8 mouse cellular contexts compared by ENCODE assay signal in the genomic region with DNA sequence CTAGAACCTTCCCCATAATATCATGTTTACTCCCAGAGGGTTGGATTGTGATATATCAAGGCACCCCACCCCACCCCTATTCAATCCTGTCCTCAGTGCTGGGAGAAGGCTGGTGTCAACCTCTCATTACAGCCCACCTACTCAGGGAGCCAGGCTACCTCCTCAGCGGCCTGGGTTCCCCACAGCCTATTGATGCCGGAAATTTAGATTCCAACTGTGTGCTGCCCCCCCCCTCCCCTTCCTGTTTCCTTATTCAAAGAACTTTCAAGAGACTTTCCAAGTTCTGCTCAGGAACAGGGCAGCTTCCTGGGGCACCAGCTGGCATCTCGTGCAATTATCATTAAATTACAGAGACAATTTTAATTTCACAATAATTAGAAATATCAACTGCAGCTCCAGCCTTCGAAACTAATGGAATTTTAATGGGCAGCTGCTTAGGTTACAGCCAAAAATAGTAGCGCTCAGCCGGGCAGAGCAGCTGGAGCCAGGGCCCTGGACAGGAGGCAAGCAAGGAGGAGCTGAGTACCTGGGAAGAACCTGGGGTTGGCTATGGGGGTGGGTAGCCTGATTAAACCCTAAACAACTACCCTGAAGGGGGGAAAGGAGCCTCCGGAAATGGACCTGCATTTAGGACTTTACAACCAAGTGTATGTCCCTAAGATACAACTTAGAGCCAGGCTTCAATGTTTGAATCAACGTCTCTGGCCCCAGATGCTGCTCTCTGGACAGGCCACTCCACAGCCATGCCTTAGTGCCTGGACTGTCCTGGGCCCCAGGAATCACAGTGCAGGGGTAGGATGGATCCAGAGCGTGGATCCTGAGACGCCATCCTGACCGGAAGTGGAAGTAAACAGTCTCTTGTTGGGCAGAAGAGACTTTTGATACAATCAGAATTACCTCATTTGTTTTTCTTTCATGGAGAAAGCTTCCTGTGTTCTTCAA. TPM values are rescaled to one million over a fixed set of nuclear protein-coding genes. Genes with fewer than 3 reads are reported as not detected.
DNase-seq lines count a peak whose midpoint lies in the region; ATAC-seq and TF ChIP-seq lines count a peak whose summit lies in the region.

No protein-coding gene starts in this region.

- H3K27ac ChIP-seq in forebrain, embryonic 11.5 days (ENCODE audit: low read depth, low read length): peak overlapping the region; percentile 32; the same call in 1 of the 2 replicates
- peak overlapping the region; percentile 50 for H3K27ac ChIP-seq in intestine, postnatal 0 days (ENCODE audit: low read depth, low read length)
- H3K27ac ChIP-seq in midbrain, embryonic 13.5 days: peak overlapping the region; percentile 44

- H3K4me1 ChIP-seq in forebrain, embryonic 11.5 days (replicated peaks; ENCODE audit: control insufficient read depth, insufficient read depth, low read length): no peaks in the 10 kb centered on the region
- H3K4me1 ChIP-seq in intestine, postnatal 0 days (replicated peaks; ENCODE audit: control insufficient read depth, insufficient read depth, low read length): no peaks in the 10 kb centered on the region
- peaks cover 18% of the 10 kb centered on the region for H3K4me1 ChIP-seq in midbrain, embryonic 13.5 days (replicated peaks)

- H3K27me3 ChIP-seq in forebrain, embryonic 11.5 days (ENCODE audit: control insufficient read depth, insufficient read depth, low read length): no peaks in the 10 kb centered on the region
- H3K27me3 ChIP-seq in intestine, postnatal 0 days (replicated peaks; ENCODE audit: control insufficient read depth, insufficient read depth, low read length): no peaks in the 10 kb centered on the region
- no peaks in the 10 kb centered on the region for H3K27me3 ChIP-seq in midbrain, embryonic 13.5 days

- ATAC-seq in forebrain, embryonic 11.5 days (replicated peaks; ENCODE audit: low FRiP score): no peak
- ATAC-seq in intestine, postnatal 0 days: no peak
- no peak for ATAC-seq in midbrain, embryonic 13.5 days

- 68% methylated on average over 11 of the region's 11 CpGs for WGBS in forebrain, embryonic 11.5 days
- WGBS in intestine, postnatal 0 days: 53% methylated on average over 11 of the region's 11 CpGs
- 63% methylated on average over 11 of the region's 11 CpGs for WGBS in midbrain, embryonic 13.5 days

- no peak overlapping the region for H3K4me3 ChIP-seq in forebrain, embryonic 11.5 days (ENCODE audit: low read depth, low read length)
- no peak overlapping the region for H3K4me3 ChIP-seq in intestine, postnatal 0 days (ENCODE audit: low read depth, low read length)
- H3K4me3 ChIP-seq in midbrain, embryonic 13.5 days (replicated peaks): no peak overlapping the region

- TF ChIP-seq CTCF in intestine, postnatal 0 days (IDR thresholded peaks at IDR 0.05; ENCODE audit: low read depth): no peak

- no peaks in the 10 kb centered on the region for H3K36me3 ChIP-seq in forebrain, embryonic 11.5 days (ENCODE audit: control insufficient read depth, insufficient read depth, low read length)
- no peaks in the 10 kb centered on the region for H3K36me3 ChIP-seq in intestine, postnatal 0 days (ENCODE audit: control insufficient read depth, insufficient read depth)
- no peaks in the 10 kb centered on the region for H3K36me3 ChIP-seq in midbrain, embryonic 13.5 days

- H3K9ac ChIP-seq in forebrain, embryonic 11.5 days (ENCODE audit: low read length): no peak overlapping the region
- no peak overlapping the region for H3K9ac ChIP-seq in intestine, postnatal 0 days (ENCODE audit: low read depth, low read length)
- no peak overlapping the region for H3K9ac ChIP-seq in midbrain, embryonic 13.5 days (replicated peaks)

- H3K4me2 ChIP-seq in forebrain, embryonic 11.5 days (ENCODE audit: low read depth, low read length, severe bottlenecking): no peak overlapping the region
- H3K4me2 ChIP-seq in intestine, postnatal 0 days (replicated peaks; ENCODE audit: low read depth): no peak overlapping the region
- H3K4me2 ChIP-seq in midbrain, embryonic 13.5 days (replicated peaks): no peak overlapping the region

- H3K9me3 ChIP-seq in forebrain, embryonic 11.5 days (ENCODE audit: control insufficient read depth, low read length): no peaks in the 10 kb centered on the region
- H3K9me3 ChIP-seq in intestine, postnatal 0 days (ENCODE audit: control insufficient read depth): no peaks in the 10 kb centered on the region
- H3K9me3 ChIP-seq in midbrain, embryonic 13.5 days: no peaks in the 10 kb centered on the region

- peak; percentile 18 for DNase-seq in heart, adult 8-10 months (ENCODE audit: low spot score)
- DNase-seq in heart, adult 11 months: no peak
- no peak for DNase-seq in forebrain, embryonic 11.5 days (ENCODE audit: low spot score)
- no peak for DNase-seq in adrenal gland, postnatal 4 days (ENCODE audit: low spot score in 2 of 2)
- DNase-seq in thymus, postnatal 25 days: no peak
- DNase-seq in cerebellum, postnatal 25 days: no peak

RNA-seq across cellular contexts. Expression of gene Rgs12, which starts 17.5 kb away (rescaled TPM):
- 10 to 100 TPM; 14.3 to 18.7 (median 17.6) TPM for total RNA-seq in heart, adult 8-10 months (2022)
- polyA plus RNA-seq in forebrain, embryonic 11.5 days (2014; fragmentation: Nextera tagmentation; extraction: Ambion mirVana): 54.4 and 55.9 TPM in 2 replicates
- 4.1 and 4.7 TPM in 2 replicates for polyA plus RNA-seq in intestine, postnatal 0 days (2015; fragmentation: Nextera tagmentation; extraction: Ambion mirVana)
- polyA plus RNA-seq in midbrain, embryonic 13.5 days (2015; fragmentation: Nextera tagmentation; extraction: Ambion mirVana): 67.5 and 72.3 TPM in 2 replicates
- total RNA-seq in adrenal gland, postnatal 4 days (2021): 10 to 100 TPM; 57.1 to 64.9 TPM

RNA-seq across cellular contexts. Expression of gene Msantd1, which starts 24.0 kb away (rescaled TPM):
- under 1 TPM; 0.16 to 0.72 (median 0.50) TPM for total RNA-seq in heart, adult 8-10 months (2022)
- 2.5 and 2.8 TPM in 2 replicates for polyA plus RNA-seq in forebrain, embryonic 11.5 days (2014; fragmentation: Nextera tagmentation; extraction: Ambion mirVana)
- polyA plus RNA-seq in intestine, postnatal 0 days (2015; fragmentation: Nextera tagmentation; extraction: Ambion mirVana): 0.29 and 0.51 TPM in 2 replicates
- 2.3 TPM in 2 replicates for polyA plus RNA-seq in midbrain, embryonic 13.5 days (2015; fragmentation: Nextera tagmentation; extraction: Ambion mirVana)
- total RNA-seq in adrenal gland, postnatal 4 days (2021): 1 to 10 TPM; 1.9 to 2.9 TPM
